Mouse (Mus musculus): Measurements from ENCODE around the gene Zbtb32. TPM values are rescaled to one million over a fixed set of nuclear protein-coding genes. Genes with fewer than 3 reads are reported as not detected.

The Zbtb32 gene
- total RNA-seq, 2 experiments from 2014 or later: not detected

DNA sequence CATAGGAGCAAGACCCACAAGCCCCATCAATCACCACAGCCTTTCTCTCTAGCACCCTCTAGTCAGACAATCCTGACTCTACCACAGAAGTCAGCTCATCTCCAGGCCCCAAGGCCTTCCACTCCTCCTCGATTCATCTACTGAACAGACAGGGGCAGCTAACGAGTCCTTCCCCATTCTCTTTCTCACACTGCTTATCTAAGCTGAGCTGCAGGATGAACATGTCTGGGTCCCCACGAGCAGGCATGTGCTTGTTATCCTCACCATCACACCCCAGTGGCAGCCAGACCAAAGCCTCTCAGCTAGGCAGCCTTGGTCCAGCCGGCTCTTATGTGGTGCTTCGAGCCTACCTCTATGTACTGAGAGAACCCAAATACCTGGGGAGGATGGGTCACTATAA, 26.3 kb downstream of the Zbtb32 start:
- no peak for DNase-seq (ENCODE audit: low spot score in 2 of 2)

DNA sequence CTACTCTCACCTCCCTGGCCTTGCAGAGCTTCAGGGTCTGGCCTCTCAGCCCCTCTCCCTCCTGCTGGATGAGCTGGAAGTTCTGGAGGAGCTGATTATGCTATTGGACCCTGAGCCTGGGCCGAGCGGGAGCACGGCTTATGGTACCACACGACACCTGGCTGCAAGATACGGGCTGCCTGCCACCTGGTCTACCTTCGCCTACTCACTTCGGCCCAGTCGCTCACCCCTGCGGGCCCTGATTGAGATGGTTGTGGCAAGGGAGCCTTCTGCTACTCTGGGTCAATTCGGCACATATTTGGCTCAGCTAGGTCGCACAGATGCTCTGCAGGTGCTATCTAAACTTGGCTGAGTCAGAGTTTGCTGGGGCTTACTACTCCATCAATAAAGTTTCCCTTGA, 31.2 kb downstream of the Zbtb32 start:
- DNase-seq (ENCODE audit: low spot score in 2 of 2): no peak

DNA sequence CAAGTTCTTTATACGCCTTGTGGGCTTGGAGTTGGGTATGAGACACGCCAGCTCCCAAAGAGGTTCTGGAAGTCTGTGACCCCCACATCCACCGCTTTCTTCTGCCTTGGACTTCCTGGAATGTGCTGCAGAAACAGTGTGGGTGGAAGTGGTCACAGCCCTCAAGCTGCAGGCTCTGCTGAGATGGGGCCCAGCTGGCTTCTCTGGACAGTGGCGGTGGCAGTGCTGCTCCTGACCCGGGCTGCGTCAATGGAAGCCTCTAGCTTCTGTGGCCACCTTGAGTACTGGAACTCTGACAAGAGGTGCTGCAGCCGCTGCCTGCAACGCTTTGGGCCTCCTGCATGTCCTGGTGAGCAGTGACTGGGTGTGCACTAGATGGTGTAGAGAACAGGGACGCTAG, 32.7 kb downstream of the Zbtb32 start:
- DNase-seq (ENCODE audit: low spot score in 2 of 2): no peak

DNA sequence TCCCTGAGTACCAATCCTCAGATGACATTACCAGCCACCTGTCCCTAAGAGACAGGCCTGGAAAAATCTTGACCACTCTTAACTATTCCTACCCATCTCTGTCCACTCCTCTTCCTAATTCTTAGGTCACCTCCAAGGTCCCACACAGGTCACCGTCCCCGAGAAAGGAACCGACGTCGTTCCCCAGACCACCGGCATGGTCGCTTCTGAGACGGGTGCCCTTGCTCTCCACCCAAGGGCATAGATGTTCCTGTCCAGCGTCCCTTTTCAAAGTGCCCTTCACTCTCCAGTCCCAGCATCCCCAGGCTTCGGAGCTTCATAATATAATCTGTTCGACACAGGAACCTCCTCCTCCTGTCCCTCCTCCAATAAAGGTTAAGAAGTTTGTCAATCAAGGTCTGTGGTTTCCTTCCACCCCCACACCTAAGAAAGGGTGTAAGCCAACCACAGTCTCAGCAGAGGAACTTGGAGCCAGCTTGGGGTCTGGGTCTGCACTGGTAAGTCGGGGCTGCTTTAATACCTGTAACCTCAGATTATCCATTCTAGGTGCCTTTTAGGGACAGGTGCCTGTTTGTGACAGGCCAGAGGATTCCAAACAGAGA, 33.6 kb downstream of the Zbtb32 start, which contains the start of gene Igflr1:
Gene Igflr1, plus strand, starts transcription at position 458 of the 602 bp plus-strand sequence.
- DNase-seq (ENCODE audit: low spot score in 2 of 2): no peak

DNA sequence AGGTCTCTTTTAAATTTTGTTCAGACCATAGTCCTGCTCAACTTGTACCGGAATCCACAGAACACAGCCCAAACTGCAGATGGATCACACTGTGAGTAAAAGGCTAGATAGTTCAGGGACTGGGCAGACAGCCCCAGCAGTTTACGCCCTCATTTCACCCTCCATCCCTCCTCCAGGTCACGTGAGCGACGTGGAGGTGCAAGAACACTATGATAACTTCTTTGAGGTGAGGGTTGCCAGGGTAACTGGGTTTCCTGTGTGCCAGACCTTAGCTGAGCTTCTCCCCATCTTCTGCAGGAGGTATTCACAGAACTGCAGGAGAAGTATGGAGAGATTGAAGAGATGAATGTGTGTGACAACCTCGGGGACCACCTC, 34.8 kb downstream of the Zbtb32 start:
- DNase-seq (ENCODE audit: low spot score in 2 of 2): no peak

DNA sequence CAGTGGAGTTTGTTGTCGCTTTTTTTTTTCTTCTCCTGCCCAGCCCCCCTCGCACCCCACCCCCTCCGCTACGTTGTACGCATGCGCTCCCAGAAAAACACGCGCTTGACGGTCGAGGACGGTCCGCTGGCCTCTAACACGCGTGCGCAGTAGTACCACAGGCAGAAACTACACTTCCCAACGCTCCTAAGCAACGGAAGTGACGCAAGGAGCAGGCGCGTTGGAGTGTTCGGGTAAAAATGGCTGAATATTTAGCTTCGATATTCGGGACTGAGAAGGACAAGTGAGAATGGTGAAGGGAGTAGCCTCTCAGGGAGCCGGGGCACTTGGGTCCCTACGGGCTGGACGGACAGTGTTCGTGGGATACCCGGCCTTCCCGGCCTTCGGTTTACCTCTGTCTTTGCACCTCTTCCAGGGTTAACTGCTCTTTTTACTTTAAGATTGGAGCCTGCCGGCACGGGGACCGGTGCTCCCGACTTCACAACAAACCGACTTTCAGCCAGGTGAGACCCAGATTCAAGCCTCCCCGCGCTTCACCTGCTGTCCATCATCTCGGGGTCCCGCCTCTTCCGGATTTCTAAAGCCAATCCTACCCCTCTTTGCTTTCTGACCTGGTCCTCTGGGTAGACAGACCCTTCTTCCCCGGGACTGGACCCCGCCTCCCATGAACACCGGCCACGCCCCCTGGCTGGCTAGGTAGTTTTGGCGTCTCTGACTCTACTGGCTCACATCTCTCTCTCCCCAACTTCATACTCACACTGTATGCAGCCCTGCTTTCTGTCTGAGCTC, 35.4 kb downstream of the Zbtb32 start, which contains the start of the genes U2af1l4, Gm49396 and Psenen:
Gene U2af1l4, plus strand, starts transcription at position 185 of the 789 bp plus-strand sequence.
Gene Gm49396, plus strand, starts transcription at position 228 of the 789 bp plus-strand sequence.
Gene Psenen, minus strand, starts transcription at position 511 of the 789 bp plus-strand sequence.
- peak; percentile 94 to 99 for DNase-seq (ENCODE audit: low spot score in 2 of 2)

DNA sequence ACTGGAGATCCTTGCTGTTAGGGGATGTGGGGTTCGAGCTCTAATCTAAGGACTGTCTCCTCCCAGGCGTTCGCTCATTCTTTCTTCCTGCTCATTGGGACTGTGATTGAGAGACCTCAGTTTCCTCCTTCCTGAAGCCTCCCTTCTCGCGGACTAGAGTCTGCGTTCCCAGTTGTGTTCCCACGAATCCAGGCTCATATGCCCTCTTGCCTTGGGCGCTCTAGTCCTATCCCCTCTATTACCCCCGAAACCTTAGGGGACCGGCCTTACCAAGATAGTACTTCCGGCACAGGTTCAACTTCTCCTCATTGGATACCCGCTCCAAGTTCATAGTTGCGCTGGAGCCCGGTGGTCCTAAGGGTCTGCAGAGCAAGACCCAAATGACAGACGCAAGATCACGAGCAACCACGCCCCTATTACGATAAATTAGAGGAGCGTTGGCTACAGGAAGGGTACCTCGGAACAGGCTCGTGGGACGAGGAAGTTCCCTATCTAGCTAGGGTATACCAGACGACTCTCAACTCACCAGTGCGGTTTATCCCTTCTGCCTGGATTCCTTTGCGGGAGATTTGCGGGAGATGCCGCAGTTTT, 36.1 kb downstream of the Zbtb32 start:
- DNase-seq (ENCODE audit: low spot score in 2 of 2): no peak

DNA sequence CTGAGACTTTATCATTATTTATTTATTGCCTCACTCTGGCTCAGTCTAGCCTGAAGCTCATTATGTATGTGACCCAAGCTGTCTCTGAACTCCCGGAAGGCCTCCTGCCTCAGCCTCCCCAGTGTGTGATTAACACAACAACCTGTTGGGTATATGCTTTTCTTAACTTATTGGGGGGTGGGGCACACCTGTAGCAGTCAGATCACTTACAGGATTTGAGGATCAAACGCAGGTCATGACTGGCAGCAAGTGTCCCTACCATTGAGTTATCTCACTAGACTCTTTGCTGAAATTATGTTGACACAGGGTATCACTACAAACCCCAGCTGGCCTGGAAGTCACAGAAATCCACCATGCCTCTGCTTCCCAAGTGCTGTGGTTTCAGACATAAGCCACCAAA, 38.4 kb downstream of the Zbtb32 start:
- no peak for DNase-seq (ENCODE audit: low spot score in 2 of 2)

DNA sequence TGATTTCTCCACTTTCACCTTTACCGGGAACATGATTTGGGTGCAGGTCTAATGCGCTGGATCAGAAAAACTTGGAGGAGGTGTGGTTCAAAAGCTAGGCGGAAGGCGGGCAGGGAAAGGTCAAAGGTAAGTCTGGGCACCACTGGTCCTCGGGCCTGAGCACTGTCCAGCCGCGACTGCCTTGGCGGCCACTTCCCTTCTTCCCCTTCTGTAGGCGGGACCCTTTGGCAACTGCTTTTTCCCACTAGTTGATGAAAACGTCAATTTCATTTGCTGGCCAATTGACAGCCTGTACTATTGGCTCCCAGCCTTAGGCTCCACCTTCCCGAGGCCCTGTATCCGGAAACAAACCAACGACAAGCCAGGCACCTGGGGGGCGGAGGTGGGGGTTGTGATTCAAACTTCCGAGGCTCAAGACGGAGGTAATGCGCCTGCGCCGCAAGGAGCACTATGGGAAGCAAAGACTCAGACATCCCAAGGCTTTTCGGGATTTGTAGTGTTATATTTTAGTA, 39.2 kb downstream of the Zbtb32 start, which contains the start of gene Lin37:
Gene Lin37, minus strand, starts transcription at position 396 of the 512 bp plus-strand sequence.
- DNase-seq (ENCODE audit: low spot score in 2 of 2): peak; percentile 95 to 99

DNA sequence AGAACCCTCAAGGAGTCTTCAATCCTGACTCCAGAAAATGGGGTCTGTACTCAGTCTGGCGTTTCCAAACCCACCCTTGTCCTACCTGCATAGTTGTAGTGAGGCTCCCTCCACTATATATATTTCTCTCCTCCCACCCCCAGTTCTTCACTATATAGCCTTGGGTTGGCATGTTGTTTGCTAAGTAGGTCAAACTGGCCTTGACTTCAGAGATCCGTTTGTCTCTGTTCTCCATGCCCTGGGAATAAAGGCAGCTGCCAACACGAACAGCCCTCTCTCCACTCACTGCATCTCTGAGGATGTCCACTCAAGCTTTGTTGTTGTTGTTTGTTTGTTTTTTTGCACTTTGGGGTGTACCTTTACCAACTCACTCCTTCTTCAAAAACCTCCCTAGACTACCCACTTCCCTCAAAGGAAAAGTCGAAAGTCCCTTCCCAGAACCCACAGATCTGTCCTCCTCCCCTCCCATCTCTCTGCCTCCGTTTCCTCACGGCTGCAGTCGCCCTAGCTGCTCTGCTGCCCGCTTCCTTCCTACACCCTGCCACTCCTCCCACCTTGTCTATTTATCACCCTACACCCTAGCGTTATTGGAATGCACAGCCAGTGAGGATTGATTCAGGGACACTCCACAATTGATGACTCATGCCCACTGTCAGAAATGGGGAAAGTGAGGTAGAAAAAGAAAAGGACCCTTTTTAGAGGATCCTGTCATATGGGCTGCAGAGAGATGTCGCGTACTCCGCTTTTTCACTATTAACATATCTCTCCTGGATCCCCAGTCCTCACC, 39.9 kb downstream of the Zbtb32 start:
- DNase-seq (ENCODE audit: low spot score in 2 of 2): no peak

DNA sequence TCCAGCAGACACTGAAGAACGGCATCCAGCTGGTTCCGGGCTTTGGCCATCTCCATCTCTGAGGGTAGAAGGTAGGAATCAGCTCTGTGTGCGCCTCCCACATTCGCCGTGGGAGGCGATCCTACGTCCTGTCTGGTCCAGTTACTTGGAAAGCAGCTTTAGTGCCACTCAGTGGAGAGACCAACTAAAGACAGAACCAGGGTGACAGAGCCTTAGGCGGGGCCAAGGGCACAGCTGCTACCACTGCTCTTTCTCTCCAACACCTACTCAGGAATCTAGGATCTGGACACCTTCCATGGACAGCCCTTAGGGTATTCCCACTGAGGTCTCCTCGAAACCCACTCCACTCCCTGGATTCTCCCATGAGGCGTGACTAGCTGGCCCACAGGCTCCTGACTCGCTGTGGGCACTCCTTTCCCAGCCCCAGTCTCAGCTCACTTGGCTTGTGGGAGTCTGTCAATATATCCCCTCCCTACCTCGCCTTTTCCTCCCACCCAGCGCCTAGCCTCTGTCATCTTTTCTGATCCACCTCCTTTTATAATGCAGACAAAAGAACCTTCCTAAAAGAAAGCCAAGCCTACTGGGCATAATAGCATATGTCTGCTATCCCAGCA, 40.7 kb downstream of the Zbtb32 start:
- no peak for DNase-seq (ENCODE audit: low spot score in 2 of 2)

DNA sequence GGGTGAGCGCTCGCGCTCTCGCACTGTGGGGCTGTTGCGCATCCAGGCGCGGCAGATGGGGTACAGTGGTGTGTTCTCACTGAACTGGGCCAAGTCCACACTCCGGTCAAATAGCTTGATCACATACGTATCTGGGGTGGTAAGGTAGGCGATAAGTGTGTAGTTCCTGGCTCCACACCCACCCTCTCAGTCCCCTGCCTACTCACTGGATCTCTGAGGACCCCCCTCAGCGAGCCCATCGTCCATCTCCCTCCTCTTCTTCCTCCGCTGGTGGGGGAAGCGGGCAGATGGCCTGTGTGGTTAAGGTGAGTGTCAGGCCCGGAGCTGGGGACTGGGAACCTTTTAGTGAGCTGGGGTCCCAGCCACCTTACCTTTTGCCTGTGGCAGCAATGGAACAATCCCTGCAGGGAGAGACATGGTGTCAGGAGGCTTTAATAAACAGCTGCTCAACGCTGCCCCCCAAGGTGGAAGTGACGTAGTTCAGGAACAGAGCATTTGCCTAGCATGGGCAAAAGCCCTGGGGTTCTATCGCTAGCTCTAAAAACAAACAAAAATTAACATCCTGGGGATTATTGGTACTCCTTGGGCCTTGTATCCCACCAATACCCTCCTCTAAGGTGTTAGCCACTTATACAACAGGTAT, 41.7 kb downstream of the Zbtb32 start:
- DNase-seq (ENCODE audit: low spot score in 2 of 2): no peak

DNA sequence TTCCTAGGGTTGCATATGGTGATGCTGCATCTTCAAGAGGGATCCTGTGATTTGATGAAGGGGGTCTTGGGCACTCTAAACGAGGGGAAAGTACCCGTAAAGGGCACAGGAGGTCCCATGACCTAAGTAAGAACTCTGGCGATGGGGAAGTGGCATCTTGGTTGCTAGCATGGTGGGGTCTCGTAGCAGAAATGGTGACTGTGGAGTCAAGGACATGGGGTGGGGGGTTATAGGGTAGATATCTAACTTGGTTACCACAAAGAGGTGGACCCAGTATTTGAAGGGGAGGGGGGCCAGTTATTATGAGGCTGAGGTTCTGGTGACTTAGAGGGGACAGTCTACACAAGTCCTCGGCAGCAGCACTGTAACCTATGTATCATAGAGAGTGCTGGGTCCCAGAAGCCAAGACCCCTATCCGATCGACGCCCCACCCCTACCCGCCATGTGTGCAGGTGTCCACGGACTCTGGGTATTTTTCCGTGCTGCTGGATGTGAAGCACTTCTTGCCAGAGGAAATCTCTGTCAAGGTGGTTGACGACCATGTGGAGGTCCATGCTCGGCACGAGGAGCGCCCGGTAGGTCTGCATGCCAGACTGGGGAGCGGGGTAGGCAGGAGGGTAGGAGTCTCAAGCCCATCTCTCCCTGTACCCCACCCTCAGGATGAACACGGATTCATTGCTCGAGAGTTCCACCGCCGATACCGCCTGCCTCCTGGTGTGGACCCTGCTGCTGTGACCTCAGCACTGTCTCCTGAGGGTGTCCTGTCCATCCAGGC, 44.7 kb downstream of the Zbtb32 start:
- no peak for DNase-seq (ENCODE audit: low spot score in 2 of 2)

DNA sequence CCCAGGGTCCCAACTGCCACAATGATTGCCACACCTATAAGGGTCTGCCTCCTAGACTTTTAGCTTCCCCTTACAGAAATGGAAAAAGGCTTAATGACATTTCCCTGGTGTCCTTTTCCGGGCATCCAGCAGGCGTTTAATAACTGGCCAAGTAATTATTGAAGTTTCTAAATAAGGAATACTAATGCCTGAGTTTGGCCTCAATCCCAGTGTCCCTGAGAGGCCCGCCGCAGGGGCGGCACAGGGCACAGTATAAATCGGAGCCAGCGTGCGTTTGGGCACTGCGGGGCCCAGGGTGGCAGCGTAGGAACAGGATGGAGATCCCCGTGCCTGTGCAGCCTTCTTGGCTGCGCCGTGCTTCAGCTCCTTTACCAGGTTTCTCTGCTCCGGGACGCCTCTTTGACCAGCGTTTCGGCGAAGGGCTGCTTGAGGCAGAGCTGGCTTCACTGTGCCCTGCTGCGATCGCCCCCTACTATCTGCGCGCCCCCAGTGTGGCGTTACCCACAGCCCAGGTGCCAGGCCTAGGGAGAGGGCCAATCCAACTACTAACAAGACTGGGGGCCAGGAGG, 45.6 kb downstream of the Zbtb32 start:
- DNase-seq (ENCODE audit: low spot score in 2 of 2): no peak

DNA sequence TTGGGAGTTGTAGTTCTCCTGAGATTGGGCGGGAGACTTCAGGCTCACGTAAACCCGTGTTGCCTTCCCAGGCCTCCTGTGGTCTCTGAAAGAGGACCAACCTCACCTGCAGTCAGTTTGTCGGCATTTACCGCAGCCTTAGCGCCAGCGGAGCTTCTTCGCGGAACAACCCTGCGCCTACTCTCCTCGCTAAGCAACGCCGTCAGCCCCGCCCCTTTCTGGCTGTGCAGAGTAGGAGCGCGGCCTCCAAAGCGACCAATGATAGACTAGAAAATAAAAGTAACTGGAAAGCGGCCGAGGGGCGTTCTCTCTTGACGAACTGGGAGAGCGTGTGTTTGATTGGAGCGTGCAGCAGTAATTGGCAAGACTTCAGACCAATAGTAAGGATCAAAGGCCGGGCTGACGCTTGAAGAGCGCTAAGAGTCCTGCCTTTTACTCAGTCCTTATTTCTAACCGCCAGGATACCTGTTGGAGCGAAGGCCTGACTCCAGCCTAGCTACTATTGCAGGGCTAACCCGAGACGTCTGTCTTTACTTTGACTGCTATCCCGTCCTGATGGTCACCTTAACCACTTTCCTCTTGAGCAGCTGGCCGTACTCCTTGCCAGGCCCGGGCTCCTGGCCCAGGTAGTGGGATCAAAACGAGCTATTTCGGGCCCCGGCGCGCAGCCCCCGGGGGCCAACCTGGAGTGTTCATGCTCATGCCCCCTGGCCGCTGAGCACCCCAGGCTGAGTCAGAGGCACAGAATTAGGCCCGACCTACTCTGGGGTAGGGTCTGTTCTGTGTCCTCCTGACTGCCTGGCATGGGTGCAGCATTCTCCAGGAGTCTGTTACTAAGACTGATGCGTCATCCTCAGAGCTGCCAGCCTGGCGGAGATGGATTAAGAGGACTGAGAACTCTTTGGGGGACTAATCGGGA, 46.3 kb downstream of the Zbtb32 start, which contains the start of the genes Hspb6 and Proser3:
Gene Hspb6, plus strand, starts transcription at position 77 of the 919 bp plus-strand sequence.
Gene Proser3, minus strand, starts transcription at position 198 of the 919 bp plus-strand sequence.
- peak; percentile 97 to 99 for DNase-seq (ENCODE audit: low spot score in 2 of 2)

DNA sequence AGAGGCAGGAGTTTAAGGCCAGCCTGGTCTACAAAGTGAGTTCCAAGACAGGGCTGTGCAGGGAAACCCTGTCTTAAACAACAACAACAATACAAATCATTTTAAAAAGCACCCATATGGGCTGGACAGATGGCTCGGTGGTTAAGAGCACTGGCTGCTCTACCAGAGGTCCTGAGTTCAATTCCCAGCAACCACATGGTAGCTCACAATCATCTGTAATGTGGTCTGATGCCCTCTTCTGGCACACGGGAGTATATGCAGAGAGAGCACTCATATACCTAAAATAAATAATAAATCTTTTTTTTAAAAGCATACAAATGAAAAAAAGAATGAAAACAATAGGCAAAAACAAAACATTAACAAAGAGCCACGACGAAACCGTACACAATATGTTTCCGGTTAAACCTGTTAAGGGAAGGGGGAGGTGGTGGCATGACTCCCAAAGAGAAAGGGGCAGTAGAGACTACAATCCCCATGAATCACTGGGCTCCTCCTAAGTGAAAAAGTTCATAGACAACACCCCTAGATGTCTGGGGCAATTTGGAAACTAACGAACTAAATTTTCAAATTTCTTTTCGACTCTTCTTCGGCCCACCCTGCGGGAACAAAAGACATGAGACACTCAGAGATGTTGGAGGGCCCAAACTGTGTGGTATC, 47.1 kb downstream of the Zbtb32 start:
- DNase-seq (ENCODE audit: low spot score in 2 of 2): no peak

DNA sequence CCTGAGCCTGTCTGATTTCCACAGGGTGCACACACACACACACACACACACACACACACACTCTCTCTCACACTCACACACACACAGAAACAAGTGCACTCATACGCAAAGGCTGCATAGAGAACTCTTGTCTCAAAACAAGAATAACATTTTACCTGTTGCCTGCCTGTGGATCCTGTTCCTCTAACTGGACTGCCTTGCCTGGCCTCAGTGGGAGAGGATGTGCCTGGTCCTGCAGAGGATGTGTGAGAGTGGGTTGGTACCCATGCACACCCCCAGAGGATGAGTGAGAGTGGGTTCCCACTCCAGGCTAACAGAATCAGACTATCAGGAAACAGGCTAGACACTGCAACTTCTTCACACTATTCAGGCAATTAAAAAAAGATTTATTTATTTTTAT, 48.1 kb downstream of the Zbtb32 start:
- no peak for DNase-seq (ENCODE audit: low spot score in 2 of 2)

All from layer of hippocampus, postnatal 14 days (tissue).